Mouse (Mus musculus): ENCODE measurements around the gene Scly. TPM values are rescaled to one million over a fixed set of nuclear protein-coding genes. Genes with fewer than 3 reads are reported as not detected.

Scly gene
- total RNA-seq, 1 experiment: 12.0 TPM

DNA sequence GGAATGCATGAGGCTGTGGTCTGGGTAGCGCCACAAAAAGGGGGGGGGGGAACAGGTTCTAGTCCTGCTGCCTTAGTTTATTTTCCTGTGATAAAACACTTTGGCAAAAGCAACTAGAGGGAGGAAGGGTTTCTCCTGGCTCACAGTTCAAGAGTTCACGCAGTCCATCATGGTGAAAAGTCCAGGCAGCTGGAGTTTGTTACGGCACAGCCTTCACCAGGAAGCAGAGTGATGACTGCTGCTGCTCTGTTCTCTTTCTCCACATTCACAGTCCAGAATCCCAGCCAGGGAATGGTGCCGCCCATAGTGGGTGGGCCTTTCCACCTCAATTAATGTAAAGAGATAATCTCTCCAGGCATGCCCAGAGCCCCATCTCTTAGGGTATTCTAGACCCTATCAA is 14.1 kb downstream of the Scly start:
- Histone ChIP-seq H3K4me1 (ENCODE audit: control insufficient read depth in 2 of 2, insufficient read depth in 2 of 2, low read length in 2 of 2, poor library complexity in 1 of 2) (peaks cover 0 to 7% of the 10 kb centered on the region in 2 experiments; a peak in 3 of 4 replicates), H3K9me3 (ENCODE audit: control insufficient read depth, insufficient read depth, low read depth, low read length) (no peaks in the 10 kb centered on the region), H3K9ac (ENCODE audit: insufficient read depth, low read depth, low read length, poor library complexity, severe bottlenecking) (no peak overlapping the region), H3K27ac (ENCODE audit: insufficient read depth, low read depth, low read length, poor library complexity, severe bottlenecking) (no peak overlapping the region), H3K36me3 (ENCODE audit: control insufficient read depth, insufficient read depth, low read length, poor library complexity, severe bottlenecking) (peaks cover 18% of the 10 kb centered on the region), H3K4me3 (ENCODE audit: insufficient read depth in 1 of 2, low read depth in 1 of 2, low read length in 2 of 2, poor library complexity in 1 of 2, severe bottlenecking in 1 of 2) (no peak overlapping the region)
- no peak for TF ChIP-seq CHD2 (IDR thresholded peaks at IDR 0.05; ENCODE audit: low read depth, low read length)
- no peak for TF ChIP-seq MAFK (IDR thresholded peaks at IDR 0.05; ENCODE audit: insufficient read depth, low read depth, low read length)
- TF ChIP-seq HCFC1 (IDR thresholded peaks at IDR 0.05; ENCODE audit: borderline replicate concordance, insufficient read depth, low read length): no peak
- TF ChIP-seq ZNF384 (IDR thresholded peaks at IDR 0.05; ENCODE audit: low read depth, low read length): no peak
- TF ChIP-seq ZC3H11A (IDR thresholded peaks at IDR 0.05; ENCODE audit: borderline replicate concordance, low read depth, low read length): no peak
- in situ Hi-C loops (cut with MboI; ENCODE audit: low sequenced_read_pairs in 2 of 2, unreplicated experiment in 2 of 2): no loop called here
- no peak for DNase-seq (ENCODE audit: low read depth, low spot score)

DNA sequence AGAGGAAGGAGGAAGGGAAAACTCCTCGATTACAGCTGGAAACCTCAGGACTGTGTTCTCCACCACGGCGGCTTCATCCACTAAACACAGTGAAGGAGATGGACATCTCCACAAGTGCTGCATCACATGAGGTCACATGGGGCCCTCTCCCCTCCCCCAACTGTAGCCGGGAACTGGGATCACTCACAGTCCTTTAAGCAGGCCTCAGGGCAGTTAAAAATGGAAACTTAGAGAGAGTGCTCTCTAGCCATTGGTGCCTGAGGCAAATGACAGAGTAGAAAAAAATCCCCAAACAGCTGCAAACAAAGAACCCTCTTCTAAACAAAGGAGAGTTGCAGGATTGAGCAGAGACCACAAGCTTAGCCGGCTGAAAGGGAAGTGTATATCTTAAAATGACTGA is 15.1 kb downstream of the Scly start:
- Histone ChIP-seq H3K9ac (ENCODE audit: insufficient read depth, low read depth, low read length, poor library complexity, severe bottlenecking) (no peak overlapping the region; the same call in 1 of the 2 replicates), H3K36me3 (ENCODE audit: control insufficient read depth, insufficient read depth, low read length, poor library complexity, severe bottlenecking) (peaks cover 16% of the 10 kb centered on the region), H3K9me3 (ENCODE audit: control insufficient read depth, insufficient read depth, low read depth, low read length) (no peaks in the 10 kb centered on the region), H3K4me3 (ENCODE audit: insufficient read depth in 1 of 2, low read depth in 1 of 2, low read length in 2 of 2, poor library complexity in 1 of 2, severe bottlenecking in 1 of 2) (no peak overlapping the region), H3K4me1 (ENCODE audit: control insufficient read depth in 2 of 2, insufficient read depth in 2 of 2, low read length in 2 of 2, poor library complexity in 1 of 2) (peaks cover 0 to 7% of the 10 kb centered on the region in 2 experiments; a peak in 3 of 4 replicates), H3K27ac (ENCODE audit: insufficient read depth, low read depth, low read length, poor library complexity, severe bottlenecking) (no peak overlapping the region; the same call in 1 of the 2 replicates)
- in situ Hi-C loops (cut with MboI; ENCODE audit: low sequenced_read_pairs in 2 of 2, unreplicated experiment in 2 of 2): no loop called here
- TF ChIP-seq ZC3H11A (IDR thresholded peaks at IDR 0.05; ENCODE audit: borderline replicate concordance, low read depth, low read length) (no peak), CHD2 (IDR thresholded peaks at IDR 0.05; ENCODE audit: low read depth, low read length) (no peak), ZNF384 (IDR thresholded peaks at IDR 0.05; ENCODE audit: low read depth, low read length) (0 out of 2 replicates have a peak, but pooled peaks have one; percentile 30)
- peak; percentile 30 for DNase-seq (ENCODE audit: low read depth, low spot score)

DNA sequence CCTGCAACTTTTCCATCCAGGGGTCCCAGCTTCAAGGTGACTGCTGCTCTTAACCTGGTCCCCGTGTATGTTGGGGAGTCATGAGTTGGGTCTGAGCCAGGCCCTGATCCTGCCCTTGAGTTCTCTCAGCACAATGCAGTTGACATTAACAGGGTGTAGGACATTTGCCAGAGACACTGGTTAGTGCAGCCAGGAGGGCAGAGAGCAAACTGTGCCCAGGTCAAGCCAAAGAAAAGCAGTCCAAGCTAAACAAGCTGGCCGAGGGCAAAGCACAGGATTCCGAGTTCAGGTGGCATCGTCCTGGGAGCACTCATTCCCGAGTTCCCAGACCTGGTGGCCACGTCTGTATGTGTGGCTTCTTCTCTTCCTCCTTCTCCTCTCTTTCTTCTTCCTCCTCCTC is 19.5 kb downstream of the Scly start:
- no peak for TF ChIP-seq MAFK (IDR thresholded peaks at IDR 0.05; ENCODE audit: insufficient read depth, low read depth, low read length)
- no peak for TF ChIP-seq HCFC1 (IDR thresholded peaks at IDR 0.05; ENCODE audit: borderline replicate concordance, insufficient read depth, low read length)
- TF ChIP-seq ZC3H11A (IDR thresholded peaks at IDR 0.05; ENCODE audit: borderline replicate concordance, low read depth, low read length): no peak
- no peak for TF ChIP-seq ZNF384 (IDR thresholded peaks at IDR 0.05; ENCODE audit: low read depth, low read length)
- TF ChIP-seq CHD2 (IDR thresholded peaks at IDR 0.05; ENCODE audit: low read depth, low read length): no peak
- no peak for DNase-seq (ENCODE audit: low read depth, low spot score)
- in situ Hi-C loops (cut with MboI; ENCODE audit: low sequenced_read_pairs in 2 of 2, unreplicated experiment in 2 of 2): no loop called here
- H3K4me1 ChIP-seq (ENCODE audit: control insufficient read depth in 2 of 2, insufficient read depth in 2 of 2, low read length in 2 of 2, poor library complexity in 1 of 2): peaks cover 0 to 7% of the 10 kb centered on the region in 2 experiments; a peak in 2 of 4 replicates
- H3K27ac ChIP-seq (ENCODE audit: insufficient read depth, low read depth, low read length, poor library complexity, severe bottlenecking): no peak overlapping the region
- H3K36me3 ChIP-seq (ENCODE audit: control insufficient read depth, insufficient read depth, low read length, poor library complexity, severe bottlenecking): no peaks in the 10 kb centered on the region; the same call in 1 of the 2 replicates
- H3K9me3 ChIP-seq (ENCODE audit: control insufficient read depth, insufficient read depth, low read depth, low read length): no peaks in the 10 kb centered on the region
- no peak overlapping the region for H3K9ac ChIP-seq (ENCODE audit: insufficient read depth, low read depth, low read length, poor library complexity, severe bottlenecking)
- no peak overlapping the region for H3K4me3 ChIP-seq (ENCODE audit: insufficient read depth in 1 of 2, low read depth in 1 of 2, low read length in 2 of 2, poor library complexity in 1 of 2, severe bottlenecking in 1 of 2)

GRCm38 (mm10) chr1:91321760-91322438 is 23.8 kb downstream of the Scly start, which contains the start of gene Espnl:
TSS of gene Espnl (plus strand) at chr1:91322075.
- no peak within 1 kb of the TSS for H3K4me3 ChIP-seq (ENCODE audit: insufficient read depth in 1 of 2, low read depth in 1 of 2, low read length in 2 of 2, poor library complexity in 1 of 2, severe bottlenecking in 1 of 2)
- in situ Hi-C loops (cut with MboI; ENCODE audit: low sequenced_read_pairs in 2 of 2, unreplicated experiment in 2 of 2): no loop called here
- TF ChIP-seq CHD2 (IDR thresholded peaks at IDR 0.05; ENCODE audit: low read depth, low read length): no peak
- no peak for TF ChIP-seq ZC3H11A (IDR thresholded peaks at IDR 0.05; ENCODE audit: borderline replicate concordance, low read depth, low read length)
- no peak for TF ChIP-seq ZNF384 (IDR thresholded peaks at IDR 0.05; ENCODE audit: low read depth, low read length)
- TF ChIP-seq MAFK (IDR thresholded peaks at IDR 0.05; ENCODE audit: insufficient read depth, low read depth, low read length): no peak
- TF ChIP-seq HCFC1 (IDR thresholded peaks at IDR 0.05; ENCODE audit: borderline replicate concordance, insufficient read depth, low read length): no peak
- H3K27ac ChIP-seq (ENCODE audit: insufficient read depth, low read depth, low read length, poor library complexity, severe bottlenecking): no peak within 1 kb of the TSS
- H3K9me3 ChIP-seq (ENCODE audit: control insufficient read depth, insufficient read depth, low read depth, low read length): no peaks in the 10 kb centered on the region
- H3K9ac ChIP-seq (ENCODE audit: insufficient read depth, low read depth, low read length, poor library complexity, severe bottlenecking): no peak within 1 kb of the TSS
- DNase-seq (ENCODE audit: low read depth, low spot score): no peak
- H3K36me3 ChIP-seq (ENCODE audit: control insufficient read depth, insufficient read depth, low read length, poor library complexity, severe bottlenecking): no peaks in the 10 kb centered on the region
- no peaks in the 10 kb centered on the region; a peak in 1 of 4 replicates for H3K4me1 ChIP-seq (ENCODE audit: control insufficient read depth in 2 of 2, insufficient read depth in 2 of 2, low read length in 2 of 2, poor library complexity in 1 of 2)
